ENCODE assay signal across 24 mouse cellular contexts in genomic region chr9:34911838-34912237, GRCm38 (mm10).
DNase-seq lines count a peak whose midpoint lies in the region; TF ChIP-seq lines count a peak whose summit lies in the region.
"Had no signal": no experiment of that assay in that cellular context is flagged by ENCODE, and none has a peak within 500 bp of the region (broad histone marks: within the 10 kb centered on the region; RNA-seq: fewer than 3 reads in every experiment).

No protein-coding gene starts in this region.

- no peak for TF ChIP-seq CTCF in left cerebral cortex, adult 2 months (IDR thresholded peaks at IDR 0.05)

- intact Hi-C loops in left cerebral cortex, adult 2 months (cut with DNase I): loop anchor here (1.0 to 5.0 kb wide), 3 partner anchors 8 to 373 kb away; no protein-coding TSS in a partner anchor

- H3K27ac ChIP-seq in left cerebral cortex, adult 2 months: no peak overlapping the region
- H3K27ac ChIP-seq: embryonic facial prominence, embryonic 12.5 days; forebrain, embryonic 15.5 days; heart, adult 2 months; heart, embryonic 13.5 days; limb, embryonic 13.5 days; lung, embryonic 15.5 days; midbrain, embryonic 10.5 days; midbrain, embryonic 15.5 days had no signal

- H3K4me3 ChIP-seq in left cerebral cortex, adult 2 months: no peak overlapping the region
- H3K4me3 ChIP-seq: embryonic facial prominence, embryonic 12.5 days; forebrain, embryonic 15.5 days; heart, adult 2 months; heart, embryonic 13.5 days; hindbrain, embryonic 15.5 days; limb, embryonic 13.5 days; lung, embryonic 15.5 days; midbrain, embryonic 10.5 days; midbrain, embryonic 15.5 days had no signal

- peak; percentile 45 to 73 for DNase-seq in frontal cortex, adult 2 months (ENCODE audit: extremely low spot score in 1 of 2, low spot score in 1 of 2)
- no peak for DNase-seq in frontal cortex, postnatal 14 days (ENCODE audit: low spot score in 2 of 2)
- peak; percentile 43 to 47 for DNase-seq in left cerebral cortex, adult 2 months (ENCODE audit: extremely low spot score in 1 of 2, low spot score in 2 of 2)
- DNase-seq in left cerebral cortex, adult 11 months (ENCODE audit: low spot score): no peak
- peak; percentile 70 to 71 for DNase-seq in right cerebral cortex, adult 2 months (ENCODE audit: low spot score in 2 of 2)
- DNase-seq in right cerebral cortex, postnatal 4 days: no peak
- DNase-seq in adrenal gland, adult 18-20 months (ENCODE audit: low spot score in 2 of 2): no peak
- DNase-seq: adrenal gland, postnatal 10 days; cerebellum, adult 11 months; cerebellum, adult 9-10 months; embryo, embryonic 11 days; heart, adult 2 months; heart, postnatal 10 days; kidney, adult 18-20 months; kidney, postnatal 36 days; thymus, postnatal 4 days had no signal

Comparison
In these comparisons a context has a peak if more than half of its experiments do, and no peak if none do; other contexts are left out.
1. DNase-seq: peak in frontal cortex, adult 2 months (2 of 2), left cerebral cortex, adult 2 months (2 of 2) and right cerebral cortex, adult 2 months (2 of 2); none in frontal cortex, postnatal 14 days (0 of 2), left cerebral cortex, adult 11 months (single experiment), right cerebral cortex, postnatal 4 days (single experiment) and adrenal gland, adult 18-20 months (0 of 2).